Mouse (Mus musculus): ENCODE data around the gene Rab19. TPM values are rescaled to one million over a fixed set of nuclear protein-coding genes. Genes with fewer than 3 reads are reported as not detected.
"Not testable (repeated sequence)": the region's sequence is repeated elsewhere in the genome, so short reads cannot be mapped to it uniquely, and the experiment has no call there.

Rab19 gene
- polyA plus RNA-seq, 1 experiment from 2014 or later = 0.30 TPM

DNA sequence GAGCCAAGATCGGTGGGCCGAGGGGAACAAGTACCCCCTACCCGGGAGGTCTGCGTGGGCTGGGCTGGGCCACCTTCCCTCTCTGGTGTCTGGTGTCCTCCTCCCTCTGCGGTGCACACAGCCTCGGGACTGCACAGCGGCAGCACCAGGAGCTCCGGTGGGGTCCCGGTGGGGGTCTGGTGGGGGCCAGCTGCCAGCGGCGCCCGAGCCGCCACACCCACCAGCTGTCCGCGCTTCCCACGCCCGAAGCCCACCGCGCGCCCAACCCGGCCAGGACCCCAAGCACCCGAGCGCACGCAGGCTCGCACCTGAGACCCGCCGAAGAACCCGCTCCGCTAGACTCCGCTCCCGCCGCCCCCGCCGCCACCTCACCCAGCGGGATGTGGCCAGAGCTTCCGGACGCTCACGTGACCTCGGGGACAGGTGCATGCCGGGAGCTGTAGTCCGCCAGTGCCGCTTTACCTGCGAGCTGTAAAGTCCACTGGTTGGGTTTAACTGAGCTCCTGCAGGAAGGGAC, 3.6 kb upstream of the Rab19 start, which contains the start of gene Slc37a3:
TSS of gene Slc37a3 (minus strand) at position 365 of the 517 bp plus-strand sequence.
- peaks cover 14% of the 10 kb centered on the region for H3K4me1 ChIP-seq (replicated peaks; ENCODE audit: control insufficient read depth, insufficient read depth, low read length)
- H3K4me3 ChIP-seq (replicated peaks; ENCODE audit: low read length) = peak within 1 kb of the TSS; percentile 91
- H3K27ac ChIP-seq (ENCODE audit: low read length) = 0 out of 2 replicates have a peak within 1 kb of the TSS, but pooled peaks have one; percentile 9
- H3K9me3 ChIP-seq (ENCODE audit: control insufficient read depth, low read length) = no peaks in the 10 kb centered on the region
- no peaks in the 10 kb centered on the region for H3K36me3 ChIP-seq (ENCODE audit: control insufficient read depth, insufficient read depth)
- peak within 1 kb of the TSS; percentile 92 for H3K9ac ChIP-seq (replicated peaks; ENCODE audit: low read depth, low read length)
- peak within 1 kb of the TSS; percentile 75 for H3K4me2 ChIP-seq (ENCODE audit: low read length)
- H3K27me3 ChIP-seq (replicated peaks; ENCODE audit: control insufficient read depth, insufficient read depth, low read length) = 0 out of 2 replicates have a peak, but pooled peaks cover 2% of the 10 kb centered on the region
- ATAC-seq = peak; percentile 90
- under 1% methylated on average over 43 of the region's 43 CpGs for whole genome bisulfite sequencing

- not testable (repeated sequence) for H3K27ac ChIP-seq (ENCODE audit: low read length); H3K9ac ChIP-seq (replicated peaks; ENCODE audit: low read depth, low read length); H3K36me3 ChIP-seq (ENCODE audit: control insufficient read depth, insufficient read depth); H3K4me3 ChIP-seq (replicated peaks; ENCODE audit: low read length); H3K9me3 ChIP-seq (ENCODE audit: control insufficient read depth, low read length); H3K27me3 ChIP-seq (replicated peaks; ENCODE audit: control insufficient read depth, insufficient read depth, low read length); H3K4me2 ChIP-seq (ENCODE audit: low read length)
- peak; percentile 7; the same call in 1 of the 2 replicates for ATAC-seq
- H3K4me1 ChIP-seq (replicated peaks; ENCODE audit: control insufficient read depth, insufficient read depth, low read length) = peaks cover 14% of the 10 kb centered on the region
- 85% methylated on average over 12 of the region's 13 CpGs for WGBS
Measured at GRCm38 (mm10) chr6:39378161-39378835, 2.7 kb upstream of the Rab19 start.

DNA sequence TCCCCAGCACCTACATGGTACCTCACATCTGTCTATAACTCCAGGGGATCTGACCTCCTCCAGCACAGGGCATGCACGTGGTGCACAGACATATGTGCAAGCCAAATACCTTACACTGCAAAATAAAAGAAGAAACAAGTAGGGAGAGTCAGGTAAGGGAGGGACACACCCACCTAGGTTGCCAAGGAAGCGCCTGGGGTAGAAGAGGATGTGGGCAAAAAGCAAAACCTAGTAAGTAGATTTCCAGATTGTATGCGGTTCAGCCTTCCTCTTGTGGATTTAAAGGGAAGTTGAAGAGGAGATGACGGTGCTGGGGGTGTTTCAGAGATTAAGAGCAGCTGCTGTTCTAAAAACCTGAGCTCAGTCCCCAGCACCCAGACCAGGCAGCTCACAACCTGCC, 1.8 kb upstream of the Rab19 start:
- Histone ChIP-seq H3K36me3 (ENCODE audit: control insufficient read depth, insufficient read depth) (no peaks in the 10 kb centered on the region), H3K27ac (ENCODE audit: low read length) (no peak overlapping the region), H3K4me2 (ENCODE audit: low read length) (no peak overlapping the region), H3K27me3 (replicated peaks; ENCODE audit: control insufficient read depth, insufficient read depth, low read length) (0 out of 2 replicates have a peak, but pooled peaks cover 2% of the 10 kb centered on the region), H3K4me3 (replicated peaks; ENCODE audit: low read length) (no peak overlapping the region), H3K4me1 (replicated peaks; ENCODE audit: control insufficient read depth, insufficient read depth, low read length) (peaks cover 14% of the 10 kb centered on the region), H3K9ac (replicated peaks; ENCODE audit: low read depth, low read length) (no peak overlapping the region), H3K9me3 (ENCODE audit: control insufficient read depth, low read length) (no peaks in the 10 kb centered on the region)
- ATAC-seq = no peak
- 70% methylated on average over 4 of the region's 4 CpGs for WGBS

- WGBS = 83% methylated on average over 8 of the region's 8 CpGs
- H3K9ac ChIP-seq (replicated peaks; ENCODE audit: low read depth, low read length) = no peak overlapping the region
- no peak overlapping the region for H3K27ac ChIP-seq (ENCODE audit: low read length)
Measured at GRCm38 (mm10) chr6:39379749-39380148, 1.2 kb upstream of the Rab19 start.

DNA sequence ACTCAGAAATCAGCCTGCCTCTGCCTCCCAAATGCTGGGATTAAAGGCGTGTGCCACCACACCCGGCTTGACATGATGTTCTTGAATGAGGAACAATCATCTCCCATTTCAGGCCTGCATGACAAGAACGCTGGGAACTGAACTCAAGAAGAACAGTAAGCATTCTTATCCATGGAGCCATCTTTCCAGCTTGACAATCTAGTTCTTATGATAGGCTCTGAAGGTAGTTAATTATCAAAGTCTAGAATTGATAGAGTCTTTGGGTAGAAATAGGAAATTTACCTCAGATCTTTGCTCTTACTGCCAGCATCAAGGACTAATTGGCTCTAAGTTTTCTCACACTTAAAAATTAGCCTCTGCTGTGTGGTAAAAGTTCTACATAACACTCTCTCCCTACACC, 699 bp upstream of the Rab19 start:
- ATAC-seq = no peak
- no peaks in the 10 kb centered on the region for H3K36me3 ChIP-seq (ENCODE audit: control insufficient read depth, insufficient read depth)
- H3K27me3 ChIP-seq (replicated peaks; ENCODE audit: control insufficient read depth, insufficient read depth, low read length) = 0 out of 2 replicates have a peak, but pooled peaks cover 2% of the 10 kb centered on the region
- no peak overlapping the region for H3K4me2 ChIP-seq (ENCODE audit: low read length)
- 86% methylated on average over 3 of the region's 3 CpGs for WGBS
- H3K9me3 ChIP-seq (ENCODE audit: control insufficient read depth, low read length) = no peaks in the 10 kb centered on the region
- H3K9ac ChIP-seq (replicated peaks; ENCODE audit: low read depth, low read length) = no peak overlapping the region
- no peak overlapping the region for H3K4me3 ChIP-seq (replicated peaks; ENCODE audit: low read length)
- H3K4me1 ChIP-seq (replicated peaks; ENCODE audit: control insufficient read depth, insufficient read depth, low read length) = peaks cover 14% of the 10 kb centered on the region
- no peak overlapping the region for H3K27ac ChIP-seq (ENCODE audit: low read length)

More at GRCm38 (mm10) chr6:39379749-39380148, 1.2 kb upstream of the Rab19 start:
- Histone ChIP-seq H3K4me2 (ENCODE audit: low read length) (no peak overlapping the region), H3K27me3 (replicated peaks; ENCODE audit: control insufficient read depth, insufficient read depth, low read length) (0 out of 2 replicates have a peak, but pooled peaks cover 2% of the 10 kb centered on the region), H3K9me3 (ENCODE audit: control insufficient read depth, low read length) (no peaks in the 10 kb centered on the region), H3K4me3 (replicated peaks; ENCODE audit: low read length) (no peak overlapping the region), H3K36me3 (ENCODE audit: control insufficient read depth, insufficient read depth) (no peaks in the 10 kb centered on the region), H3K4me1 (replicated peaks; ENCODE audit: control insufficient read depth, insufficient read depth, low read length) (peaks cover 14% of the 10 kb centered on the region)
- ATAC-seq = no peak

DNA sequence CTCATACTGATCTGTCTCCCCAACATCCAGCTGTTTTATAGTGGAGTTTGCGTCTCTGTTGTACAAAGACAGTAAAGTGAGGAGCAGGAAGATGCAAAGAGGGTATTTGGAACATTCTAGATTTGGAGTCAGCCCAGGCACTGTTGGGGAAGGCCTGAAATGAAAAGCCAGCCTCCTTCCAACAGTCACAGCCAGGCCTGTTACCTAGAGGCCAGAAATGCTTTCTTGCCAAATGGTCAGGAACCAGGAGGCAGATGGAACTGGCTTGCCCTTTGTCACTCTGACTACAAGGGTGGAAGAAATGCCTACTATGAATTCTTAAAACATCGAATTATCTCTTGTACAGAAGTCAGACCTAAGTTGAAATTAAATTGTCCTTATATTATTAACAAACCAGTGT, 9.0 kb downstream of the Rab19 start:
- WGBS = 95% methylated on average over 2 of the region's 2 CpGs
- Histone ChIP-seq H3K27ac (ENCODE audit: low read length) (no peak overlapping the region), H3K4me1 (replicated peaks; ENCODE audit: control insufficient read depth, insufficient read depth, low read length) (no peaks in the 10 kb centered on the region), H3K9me3 (ENCODE audit: control insufficient read depth, low read length) (no peaks in the 10 kb centered on the region), H3K36me3 (ENCODE audit: control insufficient read depth, insufficient read depth) (peaks cover 2% of the 10 kb centered on the region; the same call in 1 of the 2 replicates), H3K27me3 (replicated peaks; ENCODE audit: control insufficient read depth, insufficient read depth, low read length) (no peaks in the 10 kb centered on the region), H3K4me2 (ENCODE audit: low read length) (no peak overlapping the region), H3K9ac (replicated peaks; ENCODE audit: low read depth, low read length) (no peak overlapping the region), H3K4me3 (replicated peaks; ENCODE audit: low read length) (no peak overlapping the region)
- ATAC-seq = no peak

DNA sequence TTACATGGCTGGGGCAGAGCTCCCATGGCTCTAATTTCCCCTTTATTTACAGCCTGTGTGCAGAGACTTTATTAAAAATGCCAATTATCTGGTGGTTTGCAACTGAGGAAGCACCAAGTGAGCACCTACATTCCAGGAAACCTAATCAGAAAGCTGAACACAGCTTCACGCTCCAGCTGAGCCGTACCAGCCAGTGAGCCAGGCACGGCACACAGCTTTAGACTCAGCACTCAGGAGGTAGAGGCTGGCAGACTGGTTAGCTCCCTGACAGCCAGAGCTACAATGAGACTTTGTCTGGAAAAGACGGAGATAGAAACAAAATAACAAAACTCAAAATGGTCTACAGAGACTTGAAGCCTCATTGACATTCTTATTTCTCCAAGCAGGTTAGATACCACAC, 14.5 kb downstream of the Rab19 start:
- Histone ChIP-seq H3K36me3 (ENCODE audit: control insufficient read depth, insufficient read depth) (peaks cover 11% of the 10 kb centered on the region), H3K27me3 (replicated peaks; ENCODE audit: control insufficient read depth, insufficient read depth, low read length) (no peaks in the 10 kb centered on the region), H3K4me1 (replicated peaks; ENCODE audit: control insufficient read depth, insufficient read depth, low read length) (no peaks in the 10 kb centered on the region), H3K4me3 (replicated peaks; ENCODE audit: low read length) (no peak overlapping the region), H3K27ac (ENCODE audit: low read length) (no peak overlapping the region), H3K9me3 (ENCODE audit: control insufficient read depth, low read length) (no peaks in the 10 kb centered on the region), H3K9ac (replicated peaks; ENCODE audit: low read depth, low read length) (no peak overlapping the region), H3K4me2 (ENCODE audit: low read length) (no peak overlapping the region)
- ATAC-seq = no peak
- WGBS = 69% methylated on average over 4 of the region's 4 CpGs

DNA sequence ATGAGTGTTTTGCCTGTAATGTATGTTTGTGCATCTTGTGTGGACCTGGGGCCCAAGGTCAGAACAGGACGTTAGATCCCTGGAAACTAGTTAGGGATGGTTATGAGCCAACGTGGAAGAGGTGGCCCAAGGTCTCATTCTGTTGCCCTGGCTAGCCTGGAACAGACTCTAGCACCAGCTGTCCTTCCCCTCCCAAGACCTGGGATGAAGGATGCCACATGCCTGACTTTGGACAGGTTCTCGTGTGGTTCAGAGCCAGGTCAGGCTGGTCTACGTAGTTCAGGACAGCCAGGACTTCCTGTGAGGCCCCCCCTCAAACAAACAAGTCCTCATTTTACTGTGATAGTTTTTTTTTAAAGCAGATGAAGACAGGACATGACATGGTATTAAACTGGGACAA, 14.9 kb downstream of the Rab19 start:
- no peak overlapping the region for H3K9ac ChIP-seq (replicated peaks; ENCODE audit: low read depth, low read length)
- 91% methylated on average over 4 of the region's 4 CpGs for WGBS
- peaks cover 11% of the 10 kb centered on the region for H3K36me3 ChIP-seq (ENCODE audit: control insufficient read depth, insufficient read depth)
- H3K4me1 ChIP-seq (replicated peaks; ENCODE audit: control insufficient read depth, insufficient read depth, low read length) = no peaks in the 10 kb centered on the region
- no peak overlapping the region for H3K27ac ChIP-seq (ENCODE audit: low read length)
- no peak overlapping the region for H3K4me2 ChIP-seq (ENCODE audit: low read length)
- H3K9me3 ChIP-seq (ENCODE audit: control insufficient read depth, low read length) = no peaks in the 10 kb centered on the region
- H3K27me3 ChIP-seq (replicated peaks; ENCODE audit: control insufficient read depth, insufficient read depth, low read length) = no peaks in the 10 kb centered on the region
- no peak for ATAC-seq
- H3K4me3 ChIP-seq (replicated peaks; ENCODE audit: low read length) = no peak overlapping the region

- ATAC-seq = no peak
- Histone ChIP-seq H3K4me3 (replicated peaks; ENCODE audit: low read length) (no peak overlapping the region), H3K36me3 (ENCODE audit: control insufficient read depth, insufficient read depth) (peaks cover 10% of the 10 kb centered on the region), H3K4me1 (replicated peaks; ENCODE audit: control insufficient read depth, insufficient read depth, low read length) (no peaks in the 10 kb centered on the region), H3K27ac (ENCODE audit: low read length) (no peak overlapping the region), H3K9ac (replicated peaks; ENCODE audit: low read depth, low read length) (no peak overlapping the region), H3K9me3 (ENCODE audit: control insufficient read depth, low read length) (no peaks in the 10 kb centered on the region), H3K4me2 (ENCODE audit: low read length) (no peak overlapping the region), H3K27me3 (replicated peaks; ENCODE audit: control insufficient read depth, insufficient read depth, low read length) (no peaks in the 10 kb centered on the region)
- 97% methylated on average over 6 of the region's 6 CpGs for WGBS
Measured at GRCm38 (mm10) chr6:39397046-39397445, 16.1 kb downstream of the Rab19 start.

Data from forebrain, embryonic 16.5 days (tissue).